Mouse (Mus musculus) right cerebral cortex, postnatal 4 days (tissue): ENCODE data around the gene Cd79b.
A peak's percentile ranks its signal among the peaks of the same experiment; 100 is the strongest.

Experiments
- DNase-seq: peaks from one replicate; pipeline ENCODE4 v3.0.0-alpha.2; 2022

Cd79b gene

GRCm38 (mm10) chr11:106317801-106318200, 3.2 kb upstream of the Cd79b start:
- no peak for DNase-seq

DNA sequence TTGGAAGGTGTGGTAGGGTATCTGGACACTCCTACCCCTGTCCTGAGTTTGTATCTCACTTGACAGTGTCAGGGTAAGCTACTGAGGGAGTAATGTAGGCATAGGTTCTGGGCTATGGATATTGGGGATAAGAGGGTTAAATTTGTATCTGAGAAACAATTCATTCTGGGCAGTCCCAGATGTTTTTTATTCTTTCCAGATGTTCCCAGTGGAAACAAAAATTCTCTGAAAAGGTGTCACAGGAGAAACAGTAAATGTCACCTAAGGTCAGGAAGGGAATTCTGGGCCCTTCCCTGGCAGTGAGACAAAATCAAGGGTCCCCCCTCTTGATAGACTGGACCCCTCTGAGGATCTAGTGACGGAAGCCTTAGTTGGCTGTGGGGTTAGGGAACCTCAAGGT, 1.9 kb upstream of the Cd79b start:
- DNase-seq = no peak

- DNase-seq = no peak
These were observed 1.0 kb downstream of the Cd79b start for GRCm38 (mm10) chr11:106313533-106313932.

- no peak for DNase-seq
These were observed 4.4 kb downstream of the Cd79b start for GRCm38 (mm10) chr11:106310123-106310522.

- no peak for DNase-seq
These were observed 6.4 kb downstream of the Cd79b start for GRCm38 (mm10) chr11:106308162-106308561.

- no peak for DNase-seq
These were observed 7.1 kb downstream of the Cd79b start for GRCm38 (mm10) chr11:106307432-106307831.

DNA sequence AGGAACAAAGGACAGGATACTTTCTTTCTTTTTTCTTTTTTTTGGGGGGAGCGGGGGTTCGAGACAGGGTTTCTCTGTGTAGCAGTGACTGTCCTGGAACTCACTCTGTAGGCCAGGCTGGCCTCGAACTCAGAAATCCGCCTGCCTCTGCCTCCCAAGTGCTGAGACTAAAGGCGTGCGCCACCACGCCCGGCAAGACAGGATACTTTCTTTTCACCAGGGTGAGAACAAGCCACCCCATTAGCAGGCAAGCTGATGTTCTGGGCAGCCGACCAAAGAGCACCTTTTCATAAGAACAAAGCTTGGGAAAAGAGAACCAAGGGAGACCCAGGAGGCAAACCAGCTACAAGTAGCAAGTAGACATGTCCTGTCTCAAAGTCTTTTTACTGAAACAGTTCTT, 7.8 kb downstream of the Cd79b start:
- DNase-seq = no peak

DNA sequence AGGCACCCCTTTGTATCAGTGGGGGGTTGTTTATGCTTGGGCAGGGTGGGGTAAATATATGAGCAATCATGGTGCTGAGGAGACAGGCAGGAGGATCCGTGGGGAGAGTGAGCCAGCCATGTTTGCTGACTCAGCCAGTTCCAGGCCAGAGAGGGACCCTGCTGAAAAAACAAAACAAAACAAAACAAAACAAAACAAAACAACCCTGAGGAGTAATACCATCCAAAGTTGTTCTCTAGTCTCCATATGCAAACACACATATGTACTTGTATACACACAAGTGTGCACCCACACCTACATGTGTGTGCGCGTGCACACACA, 8.5 kb downstream of the Cd79b start:
- no peak for DNase-seq

GRCm38 (mm10) chr11:106305348-106306064, 9.1 kb downstream of the Cd79b start:
- no peak for DNase-seq

DNA sequence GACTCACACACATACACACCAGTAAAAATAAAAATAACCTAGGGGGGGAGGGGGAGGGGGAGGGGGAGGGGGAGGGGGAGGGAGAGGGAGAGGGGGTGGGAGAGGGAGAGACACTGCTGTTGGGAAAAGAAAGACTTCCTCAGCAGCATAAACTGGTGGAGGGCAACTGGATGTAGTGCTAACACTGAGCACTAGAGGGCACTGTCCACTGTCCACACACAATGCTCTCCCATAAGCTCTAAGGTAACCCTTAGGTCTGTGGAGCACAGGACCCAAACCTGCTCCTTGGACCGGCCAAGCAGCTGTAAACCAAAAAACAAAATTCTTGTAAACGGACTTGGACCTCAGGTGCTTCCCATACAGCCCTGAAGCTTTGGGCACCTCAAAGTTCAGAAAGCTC, 11.9 kb downstream of the Cd79b start:
- peak; percentile 57 for DNase-seq

DNA sequence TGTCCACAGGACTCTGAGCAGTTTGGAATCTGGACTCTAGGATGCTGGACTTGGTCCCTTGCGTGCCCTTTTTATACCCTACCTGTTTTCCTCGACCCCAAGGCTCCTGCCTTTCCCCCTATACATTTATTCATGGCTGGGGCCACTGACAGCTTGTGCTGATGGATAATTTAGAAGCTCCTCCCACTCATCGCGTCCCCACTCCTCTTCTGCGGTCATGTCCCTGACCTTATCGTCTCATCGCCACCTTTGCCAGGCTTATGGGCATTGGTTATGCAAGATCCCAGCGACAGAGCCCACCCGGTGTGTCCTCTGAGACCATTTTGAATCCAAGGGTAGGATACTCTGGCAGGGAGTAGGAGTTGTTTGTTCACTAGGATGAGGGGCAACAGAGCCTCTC, 12.8 kb downstream of the Cd79b start, which contains the start of gene Gh:
Gene Gh, minus strand, starts transcription at position 101 of the 400 bp plus-strand sequence.
- no peak for DNase-seq

GRCm38 (mm10) chr11:106291861-106292260, 22.7 kb downstream of the Cd79b start:
- no peak for DNase-seq

- DNase-seq = no peak
These were observed 24.2 kb downstream of the Cd79b start for GRCm38 (mm10) chr11:106290376-106290775.

- peak; percentile 37 for DNase-seq
These were observed 25.2 kb downstream of the Cd79b start for GRCm38 (mm10) chr11:106289369-106289768.

- DNase-seq = peak; percentile 47
These were observed 27.6 kb downstream of the Cd79b start for GRCm38 (mm10) chr11:106286987-106287386.

DNA sequence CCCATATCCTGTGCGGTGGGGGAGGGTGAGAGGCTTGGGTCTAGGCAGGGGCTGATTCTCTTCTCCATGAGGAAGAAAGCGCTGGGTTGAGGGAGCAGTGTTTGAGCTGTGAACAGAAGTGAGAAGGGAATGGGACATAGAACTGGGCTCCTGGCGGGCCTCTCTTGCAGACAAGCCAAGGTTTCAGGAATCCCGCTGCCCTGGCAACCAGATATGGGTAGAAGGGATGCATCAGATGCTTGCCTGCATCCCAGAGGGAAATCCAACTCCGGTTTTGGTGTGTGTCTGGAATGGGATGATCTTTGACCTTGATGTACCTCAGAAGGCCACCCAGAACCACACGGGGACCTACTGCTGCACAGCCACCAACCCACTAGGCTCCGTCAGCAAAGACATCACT, 28.4 kb downstream of the Cd79b start:
- no peak for DNase-seq

- no peak for DNase-seq
These were observed 30.4 kb downstream of the Cd79b start for GRCm38 (mm10) chr11:106284126-106284525.

DNA sequence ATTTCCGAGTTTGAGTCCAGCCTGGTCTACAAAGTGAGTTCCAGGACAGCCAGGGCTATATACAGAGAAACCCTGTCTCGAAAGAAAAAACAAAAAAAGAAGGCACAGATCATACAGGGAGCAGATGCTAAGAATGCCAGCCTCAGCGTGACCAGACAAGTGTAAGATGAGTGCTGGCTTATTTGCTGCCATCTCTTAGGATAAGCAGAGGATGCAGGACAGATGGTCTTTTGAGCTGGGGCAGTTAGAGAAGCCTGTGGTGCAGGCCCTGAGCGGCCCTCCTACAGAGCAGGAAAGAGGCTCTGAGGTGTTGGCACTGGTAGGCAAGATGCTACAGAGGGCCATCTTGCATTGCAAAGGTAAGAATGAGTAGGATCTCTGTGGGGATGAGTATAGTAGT, 31.2 kb downstream of the Cd79b start:
- DNase-seq = no peak

DNA sequence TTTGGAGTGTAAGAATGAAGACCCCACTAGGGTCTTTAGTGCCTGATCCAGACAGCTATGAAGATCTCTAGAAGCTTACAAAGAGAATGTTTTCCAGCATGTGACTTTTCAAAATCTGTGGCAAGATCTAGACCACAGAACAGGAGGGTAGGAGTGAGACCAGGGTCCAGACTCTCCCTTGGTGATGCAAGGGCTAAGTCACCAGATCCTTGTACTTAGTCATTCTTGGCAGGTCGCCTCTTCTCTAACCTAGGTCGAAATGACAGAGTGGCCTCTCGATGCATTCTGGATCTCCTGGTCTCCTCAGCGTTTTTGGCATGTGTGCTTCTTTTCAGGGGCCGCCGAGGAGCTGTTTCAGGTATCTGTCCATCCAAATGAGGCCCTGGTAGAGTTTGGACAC, 32.1 kb downstream of the Cd79b start:
- no peak for DNase-seq

- peak; percentile 96 for DNase-seq
These were observed 38.1 kb downstream of the Cd79b start, which contains the start of gene Tcam1 for GRCm38 (mm10) chr11:106276454-106276853. TSS of gene Tcam1 (plus strand) at chr11:106276672.

GRCm38 (mm10) chr11:106274971-106275411, 39.6 kb downstream of the Cd79b start:
- no peak for DNase-seq

DNA sequence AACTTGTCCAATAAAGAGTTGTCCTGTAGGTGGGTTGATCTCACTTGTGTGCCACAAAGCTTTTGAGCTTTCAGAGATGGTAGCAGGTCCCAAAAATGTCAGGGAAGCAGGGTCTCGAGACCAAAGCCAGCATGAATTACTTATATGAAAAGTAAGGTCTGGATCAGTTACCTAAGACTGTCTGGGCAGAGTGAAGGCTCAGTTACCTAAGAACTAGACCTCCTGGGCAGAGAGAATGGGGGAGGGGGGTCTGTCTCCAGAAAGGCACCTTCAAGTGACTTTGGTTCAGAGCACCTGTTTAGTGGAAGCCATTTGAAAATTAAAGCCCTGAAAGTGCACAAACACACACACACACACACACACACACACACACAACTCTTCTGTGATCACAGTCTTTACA, 40.2 kb downstream of the Cd79b start:
- DNase-seq = no peak

GRCm38 (mm10) chr11:106273811-106274210, 40.8 kb downstream of the Cd79b start:
- DNase-seq = no peak

GRCm38 (mm10) chr11:106273311-106273684, 41.3 kb downstream of the Cd79b start:
- no peak for DNase-seq

GRCm38 (mm10) chr11:106272644-106273310, 41.8 kb downstream of the Cd79b start, which contains the start of gene Smarcd2:
TSS of gene Smarcd2 (minus strand) at chr11:106272972.
- peak; percentile 94 for DNase-seq
